Mouse (Mus musculus): ENCODE results near the gene Mtmr4. TPM values are rescaled to one million over a fixed set of nuclear protein-coding genes. Genes with fewer than 3 reads are reported as not detected.

Gene Mtmr4
- polyA plus RNA-seq, 1 experiment from 2014 or later = 9.4 TPM

DNA sequence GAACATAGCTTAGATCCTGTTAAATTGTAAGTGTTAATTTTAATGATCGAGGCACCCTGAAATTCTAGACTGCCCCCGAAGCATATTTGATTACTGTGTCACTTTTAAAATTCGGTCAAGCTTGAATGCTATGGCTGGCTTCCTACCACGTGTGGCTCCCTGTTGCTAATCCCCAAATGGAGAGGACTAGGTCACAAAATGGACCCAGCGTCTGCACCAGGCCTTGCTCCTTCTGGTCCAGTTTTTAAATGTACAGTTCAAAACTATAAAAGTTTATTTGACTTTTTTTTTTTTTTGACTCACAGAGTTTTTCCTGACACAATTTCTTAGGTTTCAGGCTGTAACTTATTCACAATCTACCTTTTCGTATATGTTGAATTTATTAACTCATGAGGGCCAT is 73.3 kb downstream of the Mtmr4 start:
- Histone ChIP-seq H3K27me3 (no peaks in the 10 kb centered on the region), H3K27ac (no peak overlapping the region), H3K36me3 (no peaks in the 10 kb centered on the region), H3K4me3 (replicated peaks) (peak overlapping the region; percentile 20), H3K9ac (no peak overlapping the region), H3K4me2 (peak overlapping the region; percentile 25; the same call in 1 of the 2 replicates), H3K9me3 (replicated peaks) (no peaks in the 10 kb centered on the region), H3K4me1 (replicated peaks) (peaks cover 18% of the 10 kb centered on the region)
- DNase-seq = no peak
- ATAC-seq (ENCODE audit: low read depth) = no peak
- WGBS (ENCODE audit: insufficient replicate concordance) = 69% methylated on average over 6 of the region's 6 CpGs

DNA sequence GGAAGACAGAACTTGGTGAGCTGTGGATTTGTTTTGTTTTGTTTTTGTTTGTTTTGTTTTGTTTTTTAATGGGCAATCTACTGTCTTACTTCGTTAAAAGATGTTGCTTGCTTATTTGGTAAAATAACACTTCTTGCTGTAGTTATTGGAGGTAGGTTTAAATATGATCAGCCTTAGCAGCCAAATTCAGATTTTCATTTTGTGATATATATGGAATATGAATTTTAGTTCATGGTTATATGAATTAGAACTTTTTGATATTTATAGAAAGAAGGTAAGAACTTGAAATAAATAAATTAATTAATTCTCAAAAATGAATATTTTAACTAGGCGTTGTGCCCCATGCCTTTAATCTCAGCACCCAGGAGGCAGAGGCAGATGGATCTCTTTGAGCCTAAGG is 73.7 kb downstream of the Mtmr4 start:
- H3K4me2 ChIP-seq = peak overlapping the region; percentile 49; the same call in 1 of the 2 replicates
- no peak for DNase-seq
- ATAC-seq (ENCODE audit: low read depth) = no peak
- H3K36me3 ChIP-seq = no peaks in the 10 kb centered on the region
- H3K27ac ChIP-seq = no peak overlapping the region
- peaks cover 18% of the 10 kb centered on the region for H3K4me1 ChIP-seq (replicated peaks)
- WGBS (ENCODE audit: insufficient replicate concordance) = 60% methylated on average over 2 of the region's 2 CpGs
- 0 out of 2 replicates have a peak overlapping the region, but pooled peaks have one; percentile 49 for H3K9ac ChIP-seq
- H3K27me3 ChIP-seq = no peaks in the 10 kb centered on the region
- H3K9me3 ChIP-seq (replicated peaks) = no peaks in the 10 kb centered on the region
- peak overlapping the region; percentile 43 for H3K4me3 ChIP-seq (replicated peaks)

Other genes starting within 250 kb of the Mtmr4 start
- gene Ppm1e, start 233.1 kb upstream of the Mtmr4 start, polyA plus RNA-seq (2015; fragmentation: Nextera tagmentation; extraction: Ambion mirVana) = 1.8 and 2.3 TPM in 2 replicates
- 5.0 and 5.6 TPM in 2 replicates for gene Rad51c, start 187.2 kb upstream of the Mtmr4 start, polyA plus RNA-seq (2015; fragmentation: Nextera tagmentation; extraction: Ambion mirVana)
- gene Tex14, start 187.1 kb upstream of the Mtmr4 start, polyA plus RNA-seq (2015; fragmentation: Nextera tagmentation; extraction: Ambion mirVana) = 0.10 and 0.15 TPM in 2 replicates
- not detected in 2 replicates for gene Gm11492, start 25.5 kb upstream of the Mtmr4 start, polyA plus RNA-seq (2015; fragmentation: Nextera tagmentation; extraction: Ambion mirVana)
- gene Sept4, start 23.3 kb upstream of the Mtmr4 start, polyA plus RNA-seq (2015; fragmentation: Nextera tagmentation; extraction: Ambion mirVana) = 11.2 and 14.9 TPM in 2 replicates
- gene Hsf5, start 25.0 kb downstream of the Mtmr4 start, polyA plus RNA-seq (2015; fragmentation: Nextera tagmentation; extraction: Ambion mirVana) = 0.03 TPM in 1 of 2 replicates, not detected in the other
- gene Rnf43, start 70.6 kb downstream of the Mtmr4 start, polyA plus RNA-seq (2015; fragmentation: Nextera tagmentation; extraction: Ambion mirVana) = 3.8 and 5.5 TPM in 2 replicates
- gene Supt4a, start 145.4 kb downstream of the Mtmr4 start, polyA plus RNA-seq (2015; fragmentation: Nextera tagmentation; extraction: Ambion mirVana) = 219 and 233 TPM in 2 replicates
- 2.7 and 3.1 TPM in 2 replicates for gene Tspoap1, start 168.4 kb downstream of the Mtmr4 start, polyA plus RNA-seq (2015; fragmentation: Nextera tagmentation; extraction: Ambion mirVana)
- gene Mpo, start 201.4 kb downstream of the Mtmr4 start, polyA plus RNA-seq (2015; fragmentation: Nextera tagmentation; extraction: Ambion mirVana) = 276 and 298 TPM in 2 replicates
- gene Lpo, start 236.1 kb downstream of the Mtmr4 start, polyA plus RNA-seq (2015; fragmentation: Nextera tagmentation; extraction: Ambion mirVana) = not detected in 2 replicates